Mouse (Mus musculus): Measurements from ENCODE around the gene Dlx6. TPM values are rescaled to one million over a fixed set of nuclear protein-coding genes. Genes with fewer than 3 reads are reported as not detected.
A peak's percentile ranks its signal among the peaks of the same experiment; 100 is the strongest.

The Dlx6 gene
- total RNA-seq, 1 experiment = not detected

DNA sequence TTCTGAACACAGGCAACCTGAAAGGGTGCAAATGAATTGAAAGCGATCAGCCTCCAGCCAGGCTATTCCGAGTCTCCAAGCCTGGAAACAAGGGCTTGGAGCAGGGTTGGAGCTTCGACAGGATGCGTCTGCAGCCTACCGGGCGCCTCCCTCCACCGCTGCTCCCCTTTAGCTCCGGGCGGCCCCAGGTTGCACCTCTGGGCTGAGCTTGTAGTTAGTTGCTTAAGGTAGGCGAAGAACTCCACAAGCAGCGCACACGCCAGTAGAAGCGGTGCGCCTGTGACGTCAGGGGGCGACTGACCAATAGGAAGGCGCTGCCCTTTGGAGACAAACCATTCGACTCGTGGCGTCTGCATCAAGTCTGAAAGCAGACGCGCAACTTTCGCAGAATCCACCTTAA, 523 bp upstream of the Dlx6 start:
- Histone ChIP-seq H3K36me3 (ENCODE audit: control insufficient read depth, insufficient read depth, low read length, poor library complexity, severe bottlenecking) (no peaks in the 10 kb centered on the region), H3K4me3 (ENCODE audit: insufficient read depth in 1 of 2, low read depth in 1 of 2, low read length in 2 of 2, poor library complexity in 1 of 2, severe bottlenecking in 1 of 2) (peak overlapping the region; percentile 18 to 33; a peak in 3 of 4 replicates), H3K4me1 (ENCODE audit: control insufficient read depth in 2 of 2, insufficient read depth in 2 of 2, low read length in 2 of 2, poor library complexity in 1 of 2) (peaks cover 0 to 4% of the 10 kb centered on the region in 2 experiments; a peak in 2 of 4 replicates), H3K9me3 (ENCODE audit: control insufficient read depth, insufficient read depth, low read depth, low read length) (no peaks in the 10 kb centered on the region), H3K27ac (ENCODE audit: insufficient read depth, low read depth, low read length, poor library complexity, severe bottlenecking) (no peak overlapping the region), H3K9ac (ENCODE audit: insufficient read depth, low read depth, low read length, poor library complexity, severe bottlenecking) (no peak overlapping the region)
- TF ChIP-seq ZNF384 (IDR thresholded peaks at IDR 0.05; ENCODE audit: low read depth, low read length) (no peak), HCFC1 (IDR thresholded peaks at IDR 0.05; ENCODE audit: borderline replicate concordance, insufficient read depth, low read length) (peak; percentile 33; the same call in 1 of the 2 replicates)
- DNase-seq (ENCODE audit: low read depth, low spot score) = no peak
- in situ Hi-C loops (cut with MboI; ENCODE audit: low sequenced_read_pairs in 2 of 2, unreplicated experiment in 2 of 2) = loop anchor here in 1 of 2 experiments (25.0 kb wide), 1 partner anchor 850 kb away; no protein-coding TSS in a partner anchor

DNA sequence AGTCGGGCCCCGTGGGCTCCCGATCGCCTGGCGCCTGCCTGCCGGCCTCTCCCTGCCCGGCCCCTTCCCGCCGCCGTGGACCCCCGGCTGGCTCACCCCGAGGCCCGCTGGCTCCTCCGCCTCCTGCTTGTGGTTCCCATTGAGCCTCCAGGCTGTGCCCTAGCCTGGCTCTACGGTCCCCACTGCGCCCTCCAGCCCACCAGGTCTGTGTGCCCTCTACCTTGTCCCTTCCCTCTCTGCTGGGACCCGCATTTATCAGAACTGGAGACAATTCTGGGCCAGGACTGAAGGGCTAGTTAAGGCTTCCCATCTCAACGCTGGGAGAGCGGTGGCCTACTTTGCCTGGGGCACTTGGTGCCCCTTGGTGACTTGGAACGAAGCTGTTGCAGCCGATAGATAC, 821 bp downstream of the Dlx6 start:
- TF ChIP-seq CHD2 (IDR thresholded peaks at IDR 0.05; ENCODE audit: low read depth, low read length) (no peak), ZNF384 (IDR thresholded peaks at IDR 0.05; ENCODE audit: low read depth, low read length) (no peak), ZC3H11A (IDR thresholded peaks at IDR 0.05; ENCODE audit: borderline replicate concordance, low read depth, low read length) (no peak), HCFC1 (IDR thresholded peaks at IDR 0.05; ENCODE audit: borderline replicate concordance, insufficient read depth, low read length) (no peak), MAFK (IDR thresholded peaks at IDR 0.05; ENCODE audit: insufficient read depth, low read depth, low read length) (no peak)
- peak overlapping the region; percentile 8; the same call in 1 of the 2 replicates for H3K9ac ChIP-seq (ENCODE audit: insufficient read depth, low read depth, low read length, poor library complexity, severe bottlenecking)
- H3K36me3 ChIP-seq (ENCODE audit: control insufficient read depth, insufficient read depth, low read length, poor library complexity, severe bottlenecking) = no peaks in the 10 kb centered on the region

DNA sequence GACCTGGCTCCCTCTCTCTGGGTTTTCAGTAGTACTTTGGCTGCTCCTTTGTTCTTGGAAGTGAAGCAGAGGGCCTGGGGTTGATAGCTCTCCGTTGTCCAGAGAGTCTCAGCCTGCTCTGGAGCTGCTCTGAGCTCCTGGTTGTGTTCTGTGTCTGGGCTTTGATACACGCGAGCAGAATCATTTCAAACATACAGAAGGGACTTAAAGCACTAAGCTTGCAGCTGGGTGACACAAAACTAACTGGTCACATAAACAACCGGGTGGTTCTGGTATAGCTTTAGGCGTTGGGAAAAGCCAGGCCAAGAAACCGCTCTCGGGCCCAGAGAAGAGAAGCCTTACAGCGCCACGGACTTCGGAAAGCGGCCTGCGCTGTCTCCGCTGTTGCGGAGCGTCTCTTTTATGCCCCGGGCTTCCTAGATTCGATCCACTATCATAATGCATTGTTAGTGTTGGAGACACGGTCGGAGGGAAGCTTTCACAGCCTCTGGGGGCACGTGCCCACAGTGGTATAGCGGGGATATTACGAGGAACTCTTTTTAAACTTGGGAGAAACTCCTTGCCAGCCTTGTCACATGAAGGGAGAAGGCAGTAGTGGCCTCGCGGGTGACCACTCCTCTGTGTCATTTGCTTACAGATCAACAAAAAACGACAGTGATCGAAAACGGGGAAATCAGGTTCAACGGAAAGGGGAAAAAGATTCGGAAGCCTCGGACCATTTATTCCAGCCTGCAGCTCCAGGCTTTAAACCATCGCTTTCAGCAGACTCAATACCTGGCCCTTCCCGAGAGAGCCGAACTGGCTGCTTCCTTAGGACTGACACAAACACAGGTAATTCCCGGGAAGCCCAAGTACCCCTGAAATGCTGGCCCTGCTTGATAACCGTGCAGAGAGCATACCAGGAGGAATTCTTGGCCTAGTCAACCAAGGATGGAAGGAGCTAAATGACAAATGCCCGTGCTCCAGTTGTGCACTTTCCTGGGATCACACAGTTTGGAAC, 1.6 kb downstream of the Dlx6 start:
- H3K27ac ChIP-seq (ENCODE audit: insufficient read depth, low read depth, low read length, poor library complexity, severe bottlenecking) = no peak overlapping the region
- in situ Hi-C loops (cut with MboI; ENCODE audit: low sequenced_read_pairs in 2 of 2, unreplicated experiment in 2 of 2) = loop anchor here in 1 of 2 experiments (25.0 kb wide), 1 partner anchor 852 kb away; no protein-coding TSS in a partner anchor
- H3K9me3 ChIP-seq (ENCODE audit: control insufficient read depth, insufficient read depth, low read depth, low read length) = no peaks in the 10 kb centered on the region
- DNase-seq (ENCODE audit: low read depth, low spot score) = no peak
- peaks cover 0 to 2% of the 10 kb centered on the region in 2 experiments; a peak in 1 of 4 replicates for H3K4me1 ChIP-seq (ENCODE audit: control insufficient read depth in 2 of 2, insufficient read depth in 2 of 2, low read length in 2 of 2, poor library complexity in 1 of 2)
- H3K36me3 ChIP-seq (ENCODE audit: control insufficient read depth, insufficient read depth, low read length, poor library complexity, severe bottlenecking) = no peaks in the 10 kb centered on the region
- TF ChIP-seq ZNF384 (IDR thresholded peaks at IDR 0.05; ENCODE audit: low read depth, low read length) (no peak), ZC3H11A (IDR thresholded peaks at IDR 0.05; ENCODE audit: borderline replicate concordance, low read depth, low read length) (no peak), MAFK (IDR thresholded peaks at IDR 0.05; ENCODE audit: insufficient read depth, low read depth, low read length) (no peak), HCFC1 (IDR thresholded peaks at IDR 0.05; ENCODE audit: borderline replicate concordance, insufficient read depth, low read length) (no peak), CHD2 (IDR thresholded peaks at IDR 0.05; ENCODE audit: low read depth, low read length) (no peak)
- H3K4me3 ChIP-seq (ENCODE audit: insufficient read depth in 1 of 2, low read depth in 1 of 2, low read length in 2 of 2, poor library complexity in 1 of 2, severe bottlenecking in 1 of 2) = no peak overlapping the region
- H3K9ac ChIP-seq (ENCODE audit: insufficient read depth, low read depth, low read length, poor library complexity, severe bottlenecking) = no peak overlapping the region

More for the DNA sequence above, 821 bp downstream of the Dlx6 start:
- H3K4me1 ChIP-seq (ENCODE audit: control insufficient read depth in 2 of 2, insufficient read depth in 2 of 2, low read length in 2 of 2, poor library complexity in 1 of 2) = peaks cover 0 to 4% of the 10 kb centered on the region in 2 experiments; a peak in 2 of 4 replicates
- H3K4me3 ChIP-seq (ENCODE audit: insufficient read depth in 1 of 2, low read depth in 1 of 2, low read length in 2 of 2, poor library complexity in 1 of 2, severe bottlenecking in 1 of 2) = peak overlapping the region; percentile 54 to 59; a peak in 3 of 4 replicates
- in situ Hi-C loops (cut with MboI; ENCODE audit: low sequenced_read_pairs in 2 of 2, unreplicated experiment in 2 of 2) = loop anchor here in 1 of 2 experiments (25.0 kb wide), 1 partner anchor 852 kb away; no protein-coding TSS in a partner anchor
- no peaks in the 10 kb centered on the region for H3K9me3 ChIP-seq (ENCODE audit: control insufficient read depth, insufficient read depth, low read depth, low read length)
- H3K27ac ChIP-seq (ENCODE audit: insufficient read depth, low read depth, low read length, poor library complexity, severe bottlenecking) = no peak overlapping the region
- no peak for DNase-seq (ENCODE audit: low read depth, low spot score)

GRCm38 (mm10) chr6:6867031-6867430, 3.9 kb downstream of the Dlx6 start:
- TF ChIP-seq CHD2 (IDR thresholded peaks at IDR 0.05; ENCODE audit: low read depth, low read length) (no peak), MAFK (IDR thresholded peaks at IDR 0.05; ENCODE audit: insufficient read depth, low read depth, low read length) (no peak), HCFC1 (IDR thresholded peaks at IDR 0.05; ENCODE audit: borderline replicate concordance, insufficient read depth, low read length) (no peak), ZC3H11A (IDR thresholded peaks at IDR 0.05; ENCODE audit: borderline replicate concordance, low read depth, low read length) (no peak), ZNF384 (IDR thresholded peaks at IDR 0.05; ENCODE audit: low read depth, low read length) (no peak)
- H3K4me1 ChIP-seq (ENCODE audit: control insufficient read depth in 2 of 2, insufficient read depth in 2 of 2, low read length in 2 of 2, poor library complexity in 1 of 2) = peaks cover 0 to 2% of the 10 kb centered on the region in 2 experiments; a peak in 1 of 4 replicates
- H3K4me3 ChIP-seq (ENCODE audit: insufficient read depth in 1 of 2, low read depth in 1 of 2, low read length in 2 of 2, poor library complexity in 1 of 2, severe bottlenecking in 1 of 2) = no peak overlapping the region
- in situ Hi-C loops (cut with MboI; ENCODE audit: low sequenced_read_pairs in 2 of 2, unreplicated experiment in 2 of 2) = loop anchor here in 1 of 2 experiments (25.0 kb wide), 1 partner anchor 855 kb away; no protein-coding TSS in a partner anchor
- H3K36me3 ChIP-seq (ENCODE audit: control insufficient read depth, insufficient read depth, low read length, poor library complexity, severe bottlenecking) = no peaks in the 10 kb centered on the region
- no peak overlapping the region for H3K9ac ChIP-seq (ENCODE audit: insufficient read depth, low read depth, low read length, poor library complexity, severe bottlenecking)
- DNase-seq (ENCODE audit: low read depth, low spot score) = no peak
- no peak overlapping the region for H3K27ac ChIP-seq (ENCODE audit: insufficient read depth, low read depth, low read length, poor library complexity, severe bottlenecking)
- H3K9me3 ChIP-seq (ENCODE audit: control insufficient read depth, insufficient read depth, low read depth, low read length) = no peaks in the 10 kb centered on the region
